Comparison of ENCODE assay signal across 8 mouse cellular contexts in the genomic region with DNA sequence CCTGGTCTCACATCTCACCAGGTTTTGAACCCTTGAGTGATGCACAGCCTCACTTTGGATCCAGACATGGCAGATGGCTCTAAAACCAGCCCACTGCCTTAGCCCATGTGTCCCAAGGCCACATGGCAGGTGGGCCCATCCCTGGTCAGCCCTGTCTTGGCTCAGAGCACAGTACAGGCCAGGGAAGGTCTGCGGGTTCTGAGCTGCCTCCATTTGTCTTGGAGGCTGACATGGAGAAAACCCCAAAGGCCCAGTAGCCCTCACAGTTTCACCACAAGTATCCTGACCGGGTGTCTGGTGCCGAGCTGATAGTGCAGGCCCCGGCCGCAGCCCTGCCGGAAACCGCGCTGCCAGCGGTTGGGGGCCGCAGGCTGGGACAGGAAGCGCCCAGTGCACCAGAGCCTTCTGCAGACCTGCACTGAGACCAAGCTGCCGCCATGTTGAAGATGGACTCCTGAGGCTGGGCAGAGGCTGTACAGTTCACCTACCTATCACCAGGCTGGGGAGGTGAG. TPM values are rescaled to one million over a fixed set of nuclear protein-coding genes. Genes with fewer than 3 reads are reported as not detected.
DNase-seq lines count a peak whose midpoint lies in the region; ATAC-seq and TF ChIP-seq lines count a peak whose summit lies in the region.

No protein-coding gene starts in this region.

- H3K4me3 ChIP-seq in cerebellum, adult 2 months (replicated peaks; ENCODE audit: insufficient read depth, low read depth, low read length) = no peak overlapping the region
- H3K4me3 ChIP-seq in liver, embryonic 16.5 days (ENCODE audit: low read depth, low read length) = peak overlapping the region; percentile 26; the same call in 1 of the 2 replicates

- ATAC-seq in granulocyte monocyte progenitor cell, adult 5-6 weeks (replicated peaks; ENCODE audit: poor library complexity, severe bottlenecking) = peak; percentile 54
- ATAC-seq in liver, embryonic 16.5 days (ENCODE audit: low read depth) = peak; percentile 44

- TF ChIP-seq CTCF in cerebellum, adult 2 months (IDR thresholded peaks at IDR 0.05; ENCODE audit: borderline replicate concordance, insufficient read depth, low read depth, low read length) = no peak

- peaks cover 24% of the 10 kb centered on the region for H3K36me3 ChIP-seq in liver, embryonic 16.5 days (ENCODE audit: control insufficient read depth, insufficient read depth)

- 95% methylated on average over 12 of the region's 12 CpGs for WGBS in cerebellum, adult 2 months
- WGBS in liver, embryonic 16.5 days (ENCODE audit: insufficient replicate concordance) = 20% methylated on average over 12 of the region's 12 CpGs

- no peak for TF ChIP-seq POLR2A in cerebellum, adult 2 months (IDR thresholded peaks at IDR 0.05; ENCODE audit: borderline replicate concordance, insufficient read depth, low read length)

- peaks cover 10% of the 10 kb centered on the region; the same call in 1 of the 2 replicates for H3K4me1 ChIP-seq in cerebellum, adult 2 months (ENCODE audit: control insufficient read depth, insufficient read depth, low read length)
- H3K4me1 ChIP-seq in liver, embryonic 16.5 days (ENCODE audit: control insufficient read depth, low read depth, low read length) = peaks cover 35% of the 10 kb centered on the region

- no peak for DNase-seq in cerebellum, adult 2 months
- no peak for DNase-seq in cerebellum, adult 8-10 months
- peak; percentile 98 for DNase-seq in 416B (ENCODE audit: low read depth)
- no peak for DNase-seq in ovary, adult 18-20 months (ENCODE audit: low spot score)
- no peak for DNase-seq in urinary bladder, postnatal 4 days (ENCODE audit: low spot score in 2 of 2)
- no peak for DNase-seq in yolk sac, embryonic 10.5 days (ENCODE audit: low spot score)

- no peaks in the 10 kb centered on the region for H3K27me3 ChIP-seq in cerebellum, adult 2 months (ENCODE audit: control insufficient read depth, insufficient read depth, low read length)
- no peaks in the 10 kb centered on the region for H3K27me3 ChIP-seq in liver, embryonic 16.5 days (ENCODE audit: control insufficient read depth, insufficient read depth, low read depth, low read length)

- peak overlapping the region; percentile 53 for H3K4me2 ChIP-seq in liver, embryonic 16.5 days (ENCODE audit: low read depth, low read length)

- peak overlapping the region; percentile 74; the same call in 1 of the 2 replicates for H3K27ac ChIP-seq in cerebellum, adult 2 months (ENCODE audit: insufficient read depth, low read length)
- peak overlapping the region; percentile 74 for H3K27ac ChIP-seq in liver, embryonic 16.5 days (ENCODE audit: low read length)

- peak overlapping the region; percentile 44 for H3K9ac ChIP-seq in liver, embryonic 16.5 days (ENCODE audit: low read depth, low read length)

- H3K9me3 ChIP-seq in liver, embryonic 16.5 days (replicated peaks; ENCODE audit: control insufficient read depth, low read length) = no peaks in the 10 kb centered on the region

RNA-seq across cellular contexts. Expression of a gene that starts 22.4 kb away (rescaled TPM):
- 151 and 167 TPM in 2 replicates for polyA plus RNA-seq in cerebellum, adult 2 months (2012; rRNA removed)
- 254 and 266 TPM in 2 replicates for total RNA-seq in granulocyte monocyte progenitor cell, adult 5-6 weeks (2014; fragmentation: Nextera tagmentation)
- total RNA-seq in granulocyte monocyte progenitor cell, adult 5-6 weeks (2017) = 386 and 482 TPM in 2 replicates
- polyA plus RNA-seq in liver, embryonic 16.5 days (2015; fragmentation: Nextera tagmentation; extraction: Ambion mirVana) = 173 and 183 TPM in 2 replicates
